8 mouse cellular contexts compared by ENCODE assay signal in the genomic region with DNA sequence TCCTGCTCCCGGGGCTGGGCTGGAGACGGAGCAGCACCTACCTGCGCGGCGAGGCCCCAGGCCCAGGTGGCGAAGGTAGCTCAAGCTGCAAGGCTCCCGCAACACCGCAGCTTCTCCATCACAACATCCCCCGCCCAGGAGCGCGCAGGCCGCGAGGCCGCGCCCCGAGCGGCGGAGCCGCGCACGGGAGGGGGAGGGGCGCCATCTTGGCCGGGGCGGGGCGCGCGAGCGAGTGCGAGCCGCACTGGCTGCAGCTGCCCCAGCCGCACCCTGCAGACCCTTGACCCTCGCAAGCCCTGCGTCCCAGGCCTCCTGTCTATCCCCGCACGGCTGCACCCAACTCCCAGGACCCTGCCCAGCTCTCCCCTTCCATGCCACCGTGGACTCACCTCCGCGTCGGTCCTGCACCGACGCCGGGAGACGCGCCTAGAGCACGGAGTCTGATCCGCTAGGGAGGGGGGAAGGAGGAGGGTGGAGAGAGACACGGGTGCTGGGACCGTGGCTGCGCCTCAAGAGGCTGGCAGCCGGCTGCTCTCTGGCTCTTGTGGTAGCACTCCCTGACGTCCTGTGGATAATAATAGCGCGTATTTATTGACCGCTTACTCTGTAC. TPM values are rescaled to one million over a fixed set of nuclear protein-coding genes. Genes with fewer than 3 reads are reported as not detected.
A peak's percentile ranks its signal among the peaks of the same experiment; 100 is the strongest.
DNase-seq lines count a peak whose midpoint lies in the region; ATAC-seq and TF ChIP-seq lines count a peak whose summit lies in the region.

A gene (minus strand): TSS at position 560 of the 610 bp plus-strand sequence.

- peaks cover 10% of the 10 kb centered on the region for H3K4me1 ChIP-seq in G1E (ENCODE audit: insufficient read depth, low read depth, low read length)
- H3K4me1 ChIP-seq in forebrain, embryonic 14.5 days (ENCODE audit: control insufficient read depth, insufficient read depth, low read length), result peaks cover 17% of the 10 kb centered on the region; the same call in 1 of the 2 replicates
- no peaks in the 10 kb centered on the region; the same call in 1 of the 2 replicates for H3K4me1 ChIP-seq in heart, postnatal 0 days (ENCODE audit: control insufficient read depth, insufficient read depth)
- H3K4me1 ChIP-seq in liver, embryonic 16.5 days (ENCODE audit: control insufficient read depth, low read depth, low read length), result peaks cover 3% of the 10 kb centered on the region
- peaks cover 21% of the 10 kb centered on the region for H3K4me1 ChIP-seq in neural tube, embryonic 12.5 days
- no peaks in the 10 kb centered on the region for H3K4me1 ChIP-seq in stomach, postnatal 0 days (replicated peaks; ENCODE audit: control insufficient read depth, insufficient read depth)

- under 1% methylated on average over 25 of the region's 54 CpGs for WGBS in forebrain, embryonic 14.5 days
- under 1% methylated on average over 53 of the region's 54 CpGs for WGBS in heart, postnatal 0 days
- under 1% methylated on average over 45 of the region's 54 CpGs for WGBS in liver, embryonic 16.5 days (ENCODE audit: insufficient replicate concordance)
- under 1% methylated on average over 44 of the region's 54 CpGs for WGBS in neural tube, embryonic 12.5 days
- WGBS in stomach, postnatal 0 days, result under 1% methylated on average over 24 of the region's 54 CpGs

- peak; percentile 10 for DNase-seq in G1E (ENCODE audit: low spot score)
- DNase-seq in cerebellum, adult 11-12 months, result peak; percentile 90
- DNase-seq in forebrain, embryonic 14.5 days (ENCODE audit: low spot score), result peak; percentile 89
- DNase-seq in heart, postnatal 0 days (ENCODE audit: low spot score), result peak; percentile 85
- peak; percentile 65 to 86 for DNase-seq in kidney, postnatal 36 days
- peak; percentile 76 for DNase-seq in stomach, postnatal 0 days (ENCODE audit: low spot score)

- H3K9me3 ChIP-seq in G1E (replicated peaks), result no peaks in the 10 kb centered on the region
- H3K9me3 ChIP-seq in forebrain, embryonic 14.5 days (replicated peaks; ENCODE audit: control insufficient read depth, low read length), result no peaks in the 10 kb centered on the region
- no peaks in the 10 kb centered on the region for H3K9me3 ChIP-seq in heart, postnatal 0 days (replicated peaks; ENCODE audit: control insufficient read depth, low read length)
- H3K9me3 ChIP-seq in liver, embryonic 16.5 days (replicated peaks; ENCODE audit: control insufficient read depth, low read length), result no peaks in the 10 kb centered on the region
- H3K9me3 ChIP-seq in neural tube, embryonic 12.5 days, result no peaks in the 10 kb centered on the region
- H3K9me3 ChIP-seq in stomach, postnatal 0 days (ENCODE audit: control insufficient read depth, low read length), result no peaks in the 10 kb centered on the region

- peak within 1 kb of the TSS; percentile 72 for H3K4me3 ChIP-seq in G1E (ENCODE audit: low read depth, low read length)
- peak within 1 kb of the TSS; percentile 60 for H3K4me3 ChIP-seq in forebrain, embryonic 14.5 days (ENCODE audit: low read depth, low read length)
- peak within 1 kb of the TSS; percentile 73 for H3K4me3 ChIP-seq in heart, postnatal 0 days (ENCODE audit: low read depth, low read length)
- H3K4me3 ChIP-seq in liver, embryonic 16.5 days (ENCODE audit: low read depth, low read length), result peak within 1 kb of the TSS; percentile 65
- peak within 1 kb of the TSS; percentile 85 for H3K4me3 ChIP-seq in neural tube, embryonic 12.5 days
- peak within 1 kb of the TSS; percentile 73 for H3K4me3 ChIP-seq in stomach, postnatal 0 days (ENCODE audit: low read depth, low read length)

- no peak for TF ChIP-seq EP300 in heart, postnatal 0 days (IDR thresholded peaks at IDR 0.05; ENCODE audit: low read depth)
- TF ChIP-seq EP300 in stomach, postnatal 0 days (optimal IDR thresholded peaks at IDR 0.05), result no peak

- peak; percentile 57 for ATAC-seq in G1E (ENCODE audit: extremely low read depth, insufficient number of reproducible peaks, low FRiP score, poor library complexity, severe bottlenecking)
- peak; percentile 93 for ATAC-seq in forebrain, embryonic 14.5 days
- ATAC-seq in heart, postnatal 0 days (ENCODE audit: insufficient read depth, low read depth), result peak; percentile 92
- ATAC-seq in liver, embryonic 16.5 days (ENCODE audit: low read depth), result peak; percentile 88
- ATAC-seq in neural tube, embryonic 12.5 days (ENCODE audit: low FRiP score, low read depth), result peak; percentile 95
- ATAC-seq in stomach, postnatal 0 days (ENCODE audit: low FRiP score, low TSS enrichment), result peak; percentile 93

- peaks cover 15% of the 10 kb centered on the region for H3K27me3 ChIP-seq in G1E (ENCODE audit: insufficient read depth, low read length)
- no peaks in the 10 kb centered on the region for H3K27me3 ChIP-seq in forebrain, embryonic 14.5 days (replicated peaks; ENCODE audit: control insufficient read depth, insufficient read depth, low read length)
- no peaks in the 10 kb centered on the region for H3K27me3 ChIP-seq in heart, postnatal 0 days (ENCODE audit: control insufficient read depth, insufficient read depth, low read length)
- peaks cover 13% of the 10 kb centered on the region for H3K27me3 ChIP-seq in liver, embryonic 16.5 days (ENCODE audit: control insufficient read depth, insufficient read depth, low read depth, low read length)
- H3K27me3 ChIP-seq in neural tube, embryonic 12.5 days (replicated peaks), result no peaks in the 10 kb centered on the region
- no peaks in the 10 kb centered on the region for H3K27me3 ChIP-seq in stomach, postnatal 0 days (ENCODE audit: control insufficient read depth, insufficient read depth, low read length)

- H3K27ac ChIP-seq in forebrain, embryonic 14.5 days (ENCODE audit: low read depth, low read length), result peak within 1 kb of the TSS; percentile 95
- H3K27ac ChIP-seq in heart, postnatal 0 days (ENCODE audit: low read depth), result peak within 1 kb of the TSS; percentile 73
- no peak within 1 kb of the TSS for H3K27ac ChIP-seq in liver, embryonic 16.5 days (ENCODE audit: low read length)
- H3K27ac ChIP-seq in neural tube, embryonic 12.5 days, result peak within 1 kb of the TSS; percentile 90
- H3K27ac ChIP-seq in stomach, postnatal 0 days (replicated peaks), result peak within 1 kb of the TSS; percentile 63; the same call in 1 of the 2 replicates

- H3K4me2 ChIP-seq in forebrain, embryonic 14.5 days (ENCODE audit: low read length), result peak within 1 kb of the TSS; percentile 76
- H3K4me2 ChIP-seq in heart, postnatal 0 days (ENCODE audit: low read depth, low read length), result peak within 1 kb of the TSS; percentile 94
- peak within 1 kb of the TSS; percentile 77 for H3K4me2 ChIP-seq in liver, embryonic 16.5 days (ENCODE audit: low read depth, low read length)
- peak within 1 kb of the TSS; percentile 75 for H3K4me2 ChIP-seq in neural tube, embryonic 12.5 days (replicated peaks)
- peak within 1 kb of the TSS; percentile 86 for H3K4me2 ChIP-seq in stomach, postnatal 0 days (replicated peaks; ENCODE audit: low read depth)

- no peak for TF ChIP-seq CTCF in G1E (IDR thresholded peaks at IDR 0.05; ENCODE audit: low read depth, low read length)
- no peak for TF ChIP-seq CTCF in heart, postnatal 0 days (IDR thresholded peaks at IDR 0.05; ENCODE audit: low read depth)
- TF ChIP-seq CTCF in stomach, postnatal 0 days (IDR thresholded peaks at IDR 0.05; ENCODE audit: low read depth), result no peak; the same call in 1 of the 2 replicates

- H3K36me3 ChIP-seq in G1E (replicated peaks), result no peaks in the 10 kb centered on the region
- no peaks in the 10 kb centered on the region for H3K36me3 ChIP-seq in forebrain, embryonic 14.5 days (ENCODE audit: control insufficient read depth, insufficient read depth, low read length)
- H3K36me3 ChIP-seq in heart, postnatal 0 days (replicated peaks; ENCODE audit: control insufficient read depth, insufficient read depth, low read length), result no peaks in the 10 kb centered on the region
- no peaks in the 10 kb centered on the region for H3K36me3 ChIP-seq in liver, embryonic 16.5 days (ENCODE audit: control insufficient read depth, insufficient read depth)
- H3K36me3 ChIP-seq in neural tube, embryonic 12.5 days, result no peaks in the 10 kb centered on the region
- H3K36me3 ChIP-seq in stomach, postnatal 0 days (ENCODE audit: control insufficient read depth, insufficient read depth, low read length), result no peaks in the 10 kb centered on the region

- H3K9ac ChIP-seq in forebrain, embryonic 14.5 days (ENCODE audit: low read length), result peak within 1 kb of the TSS; percentile 85
- peak within 1 kb of the TSS; percentile 65 for H3K9ac ChIP-seq in heart, postnatal 0 days (replicated peaks; ENCODE audit: low read depth, low read length)
- H3K9ac ChIP-seq in liver, embryonic 16.5 days (ENCODE audit: low read depth, low read length), result peak within 1 kb of the TSS; percentile 46
- H3K9ac ChIP-seq in neural tube, embryonic 12.5 days, result peak within 1 kb of the TSS; percentile 85
- peak within 1 kb of the TSS; percentile 70 for H3K9ac ChIP-seq in stomach, postnatal 0 days (ENCODE audit: low read length)

RNA-seq across cellular contexts. Expression of the gene that starts here (rescaled TPM):
- not detected in 2 replicates for total RNA-seq in G1E (2014; fragmentation: Nextera tagmentation)
- total RNA-seq in G1E (2017), result 0.27 and 0.64 TPM in 2 replicates
- 0.02 and 0.03 TPM in 2 replicates for polyA plus RNA-seq in G1E (2012)
- polyA plus RNA-seq in forebrain, embryonic 14.5 days (2014; fragmentation: Nextera tagmentation; extraction: Ambion mirVana), result 188 and 228 TPM in 2 replicates
- 48.0 and 170 TPM in 2 replicates for total RNA-seq in heart, postnatal 0 days (2014; rRNA removed; ENCODE audit: low replicate concordance)
- polyA plus RNA-seq in heart, postnatal 0 days (2015; fragmentation: Nextera tagmentation; extraction: Ambion mirVana), result 67.3 and 69.7 TPM in 2 replicates
- 1.9 and 3.3 TPM in 2 replicates for polyA plus RNA-seq in liver, embryonic 16.5 days (2015; fragmentation: Nextera tagmentation; extraction: Ambion mirVana)
- polyA plus RNA-seq in neural tube, embryonic 12.5 days (2016; fragmentation: Nextera tagmentation; extraction: Ambion mirVana), result 185 TPM in 2 replicates
- polyA plus RNA-seq in stomach, postnatal 0 days (2015; fragmentation: Nextera tagmentation; extraction: Ambion mirVana), result 16.6 and 18.5 TPM in 2 replicates

Comparison
In these comparisons a context has a peak if more than half of its experiments do, and no peak if none do; other contexts are left out.
1. RNA of the gene that starts here (total RNA-seq): 48.0 to 170 TPM in heart, postnatal 0 days; 0.27 to 0.64 TPM in G1E; every median in the first group is over 10 times any median in the second.
2. Peak in DNase-seq, ATAC-seq and H3K4me3 ChIP-seq in G1E; RNA of the gene not detected or under 1 TPM.
3. DNase-seq: peak in every context shown above with its lines; median percentile 90 in cerebellum, adult 11-12 months; 89 in forebrain, embryonic 14.5 days; 85 in heart, postnatal 0 days; 76 in stomach, postnatal 0 days; 76 in kidney, postnatal 36 days; 10 in G1E.
4. Peak in every context shown above with its lines, with median percentiles within 50 percentile points of each other: ATAC-seq, H3K4me3 ChIP-seq, H3K4me2 ChIP-seq and H3K9ac ChIP-seq.